ENCODE assay signal across 26 mouse cellular contexts in genomic region chr13:15325413-15325812, GRCm38 (mm10).
DNase-seq lines count a peak whose midpoint lies in the region; ATAC-seq and TF ChIP-seq lines count a peak whose summit lies in the region.
"Had no signal": no experiment of that assay in that cellular context is flagged by ENCODE, and none has a peak within 500 bp of the region (broad histone marks: within the 10 kb centered on the region; RNA-seq: fewer than 3 reads in every experiment).

No protein-coding gene starts in this region.

- no peaks in the 10 kb centered on the region for H3K9me3 ChIP-seq in limb, embryonic 12.5 days
- H3K9me3 ChIP-seq in limb, embryonic 10.5 days (replicated peaks), result no peaks in the 10 kb centered on the region; the same call in 1 of the 2 replicates
- peaks cover 6% of the 10 kb centered on the region; the same call in 1 of the 2 replicates for H3K9me3 ChIP-seq in embryonic facial prominence, embryonic 14.5 days (ENCODE audit: control insufficient read depth, low read length)
- no peaks in the 10 kb centered on the region for H3K9me3 ChIP-seq in limb, embryonic 14.5 days (ENCODE audit: control insufficient read depth, low read length)
- no peaks in the 10 kb centered on the region for H3K9me3 ChIP-seq in intestine, postnatal 0 days (ENCODE audit: control insufficient read depth)
- H3K9me3 ChIP-seq: forebrain, embryonic 13.5 days; heart, embryonic 15.5 days; hindbrain, embryonic 12.5 days; lung, embryonic 15.5 days; midbrain, embryonic 10.5 days; midbrain, embryonic 15.5 days had no signal

- no peak for TF ChIP-seq POLR2A in limb, embryonic 14.5 days (IDR thresholded peaks at IDR 0.05; ENCODE audit: borderline replicate concordance, extremely low read depth, insufficient read depth, insufficient read length)

- H3K27ac ChIP-seq in limb, embryonic 12.5 days, result 0 out of 2 replicates have a peak overlapping the region, but pooled peaks have one; percentile 53
- no peak overlapping the region for H3K27ac ChIP-seq in limb, embryonic 10.5 days
- H3K27ac ChIP-seq in embryonic facial prominence, embryonic 14.5 days (replicated peaks; ENCODE audit: low read depth, low read length), result peak overlapping the region; percentile 39; the same call in 1 of the 2 replicates
- H3K27ac ChIP-seq in limb, embryonic 14.5 days (replicated peaks; ENCODE audit: low read depth, low read length), result no peak overlapping the region
- H3K27ac ChIP-seq in intestine, postnatal 0 days (ENCODE audit: low read depth, low read length), result no peak overlapping the region
- H3K27ac ChIP-seq: forebrain, embryonic 13.5 days; heart, embryonic 15.5 days; hindbrain, embryonic 12.5 days; hindbrain, postnatal 0 days; left cerebral cortex, adult 2 months; lung, embryonic 15.5 days; midbrain, embryonic 10.5 days; midbrain, embryonic 15.5 days had no signal

- H3K36me3 ChIP-seq in limb, embryonic 12.5 days, result no peaks in the 10 kb centered on the region
- no peaks in the 10 kb centered on the region for H3K36me3 ChIP-seq in limb, embryonic 10.5 days
- no peaks in the 10 kb centered on the region for H3K36me3 ChIP-seq in embryonic facial prominence, embryonic 14.5 days (ENCODE audit: control insufficient read depth, insufficient read depth, low read length)
- H3K36me3 ChIP-seq in limb, embryonic 14.5 days (ENCODE audit: control insufficient read depth, insufficient read depth, low read length), result no peaks in the 10 kb centered on the region
- no peaks in the 10 kb centered on the region for H3K36me3 ChIP-seq in intestine, postnatal 0 days (ENCODE audit: control insufficient read depth, insufficient read depth)
- H3K36me3 ChIP-seq: heart, embryonic 15.5 days; hindbrain, embryonic 12.5 days; lung, embryonic 15.5 days; midbrain, embryonic 10.5 days; midbrain, embryonic 15.5 days had no signal

- H3K4me3 ChIP-seq in limb, embryonic 12.5 days (replicated peaks), result no peak overlapping the region
- no peak overlapping the region for H3K4me3 ChIP-seq in limb, embryonic 10.5 days
- H3K4me3 ChIP-seq in embryonic facial prominence, embryonic 14.5 days (ENCODE audit: low read depth, low read length), result no peak overlapping the region
- no peak overlapping the region for H3K4me3 ChIP-seq in limb, embryonic 14.5 days (replicated peaks; ENCODE audit: low read length)
- H3K4me3 ChIP-seq in intestine, postnatal 0 days (ENCODE audit: low read depth, low read length), result no peak overlapping the region
- H3K4me3 ChIP-seq: erythroblast, embryonic 14.5 days; forebrain, embryonic 13.5 days; heart, embryonic 15.5 days; hindbrain, embryonic 12.5 days; left cerebral cortex, adult 2 months; lung, embryonic 15.5 days; midbrain, embryonic 10.5 days; midbrain, embryonic 15.5 days had no signal

- WGBS in limb, embryonic 12.5 days, result 38% methylated on average over 4 of the region's 4 CpGs
- 79% methylated on average over 4 of the region's 4 CpGs for WGBS in limb, embryonic 10.5 days
- 19% methylated on average over 4 of the region's 4 CpGs for WGBS in embryonic facial prominence, embryonic 14.5 days
- 18% methylated on average over 4 of the region's 4 CpGs for WGBS in limb, embryonic 14.5 days
- WGBS in intestine, postnatal 0 days, result 54% methylated on average over 4 of the region's 4 CpGs

- 0 out of 2 replicates have a peak, but pooled peaks have one; percentile 31 for ATAC-seq in limb, embryonic 12.5 days (ENCODE audit: insufficient number of reproducible peaks, insufficient read depth, low FRiP score, low TSS enrichment, low read depth)
- ATAC-seq in embryonic facial prominence, embryonic 14.5 days (ENCODE audit: low read depth), result peak; percentile 90
- ATAC-seq in limb, embryonic 14.5 days (ENCODE audit: low FRiP score, low read depth), result peak; percentile 84
- no peak for ATAC-seq in intestine, postnatal 0 days
- ATAC-seq in inflammation-experienced regulatory T-cells, adult 6 months, result no peak
- ATAC-seq: forebrain, embryonic 13.5 days; intestine, embryonic 16.5 days; midbrain, embryonic 15.5 days had no signal

- TF ChIP-seq CTCF in intestine, postnatal 0 days (IDR thresholded peaks at IDR 0.05; ENCODE audit: low read depth), result no peak

- H3K4me2 ChIP-seq in limb, embryonic 12.5 days, result no peak overlapping the region
- no peak overlapping the region for H3K4me2 ChIP-seq in embryonic facial prominence, embryonic 14.5 days (ENCODE audit: low read depth, low read length)
- H3K4me2 ChIP-seq in limb, embryonic 14.5 days (replicated peaks; ENCODE audit: low read depth, low read length, severe bottlenecking), result no peak overlapping the region
- no peak overlapping the region for H3K4me2 ChIP-seq in intestine, postnatal 0 days (replicated peaks; ENCODE audit: low read depth)
- H3K4me2 ChIP-seq: forebrain, embryonic 13.5 days; heart, embryonic 15.5 days; hindbrain, embryonic 12.5 days; liver, embryonic 11.5 days; lung, embryonic 15.5 days; midbrain, embryonic 15.5 days had no signal

- H3K4me1 ChIP-seq in limb, embryonic 12.5 days (replicated peaks), result no peaks in the 10 kb centered on the region
- H3K4me1 ChIP-seq in limb, embryonic 10.5 days, result no peaks in the 10 kb centered on the region
- no peaks in the 10 kb centered on the region for H3K4me1 ChIP-seq in embryonic facial prominence, embryonic 14.5 days (ENCODE audit: control insufficient read depth, insufficient read depth, low read length)
- H3K4me1 ChIP-seq in limb, embryonic 14.5 days (ENCODE audit: control insufficient read depth, insufficient read depth, low read length), result peaks cover 10% of the 10 kb centered on the region
- H3K4me1 ChIP-seq in intestine, postnatal 0 days (replicated peaks; ENCODE audit: control insufficient read depth, insufficient read depth, low read length), result no peaks in the 10 kb centered on the region
- H3K4me1 ChIP-seq: forebrain, embryonic 13.5 days; heart, embryonic 15.5 days; hindbrain, embryonic 12.5 days; lung, embryonic 15.5 days; midbrain, embryonic 10.5 days; midbrain, embryonic 15.5 days had no signal

- no peak overlapping the region for H3K9ac ChIP-seq in limb, embryonic 12.5 days (replicated peaks)
- no peak overlapping the region for H3K9ac ChIP-seq in embryonic facial prominence, embryonic 14.5 days (ENCODE audit: low read depth, low read length)
- H3K9ac ChIP-seq in limb, embryonic 14.5 days (ENCODE audit: low read depth, low read length, severe bottlenecking), result no peak overlapping the region
- H3K9ac ChIP-seq in intestine, postnatal 0 days (ENCODE audit: low read depth, low read length), result no peak overlapping the region
- H3K9ac ChIP-seq: forebrain, embryonic 13.5 days; heart, embryonic 15.5 days; hindbrain, embryonic 12.5 days; lung, embryonic 15.5 days; midbrain, embryonic 15.5 days had no signal

- no peaks in the 10 kb centered on the region for H3K27me3 ChIP-seq in limb, embryonic 12.5 days
- H3K27me3 ChIP-seq in limb, embryonic 10.5 days (ENCODE audit: low read depth, poor library complexity, severe bottlenecking), result no peaks in the 10 kb centered on the region
- H3K27me3 ChIP-seq in embryonic facial prominence, embryonic 14.5 days (replicated peaks; ENCODE audit: control insufficient read depth, insufficient read depth, low read length), result no peaks in the 10 kb centered on the region
- H3K27me3 ChIP-seq in limb, embryonic 14.5 days (ENCODE audit: control insufficient read depth, insufficient read depth, low read length), result no peaks in the 10 kb centered on the region
- H3K27me3 ChIP-seq in intestine, postnatal 0 days (replicated peaks; ENCODE audit: control insufficient read depth, insufficient read depth, low read length), result no peaks in the 10 kb centered on the region
- H3K27me3 ChIP-seq: forebrain, embryonic 13.5 days; heart, embryonic 15.5 days; hindbrain, embryonic 12.5 days; lung, embryonic 15.5 days; midbrain, embryonic 15.5 days had no signal

- DNase-seq in limb, embryonic 10.5 days (ENCODE audit: low spot score), result no peak
- peak; percentile 86 for DNase-seq in embryonic facial prominence, embryonic 14.5 days (ENCODE audit: low spot score)
- peak; percentile 81 for DNase-seq in limb, embryonic 14.5 days (ENCODE audit: low spot score)
- DNase-seq in kidney, postnatal 4 days, result no peak
- DNase-seq: adrenal gland, postnatal 25 days; cerebellum, adult 18-20 months; gastrocnemius, postnatal 14 days; kidney, postnatal 14 days; right cerebral cortex, postnatal 25 days; spleen, adult 18-20 months; thymus, adult 18-20 months; thymus, postnatal 36 days had no signal

Comparison
In these comparisons a context has a peak if more than half of its experiments do, and no peak if none do; other contexts are left out.
1. H3K27ac ChIP-seq: peak in limb, embryonic 12.5 days (single experiment) and embryonic facial prominence, embryonic 14.5 days (single experiment); none in limb, embryonic 10.5 days (single experiment), limb, embryonic 14.5 days (single experiment) and intestine, postnatal 0 days (single experiment).
2. DNase-seq: peak in embryonic facial prominence, embryonic 14.5 days (single experiment) and limb, embryonic 14.5 days (single experiment); none in limb, embryonic 10.5 days (single experiment) and kidney, postnatal 4 days (0 of 2).
3. ATAC-seq: peak in limb, embryonic 12.5 days (single experiment), embryonic facial prominence, embryonic 14.5 days (single experiment) and limb, embryonic 14.5 days (single experiment); none in intestine, postnatal 0 days (single experiment) and inflammation-experienced regulatory T-cells, adult 6 months (single experiment).